Mouse (Mus musculus): ENCODE results near the gene Rptor.

Gene Rptor

GRCm38 (mm10) chr11:119603527-119603905 is 811 bp downstream of the Rptor start:
- DNase-seq (ENCODE audit: low spot score in 2 of 2) = peak in 1 of 2 experiments; percentile 51

GRCm38 (mm10) chr11:119607464-119607863 is 4.8 kb downstream of the Rptor start:
- DNase-seq (ENCODE audit: low spot score in 2 of 2) = no peak

GRCm38 (mm10) chr11:119611496-119611895 is 8.8 kb downstream of the Rptor start:
- no peak for DNase-seq (ENCODE audit: low spot score in 2 of 2)

GRCm38 (mm10) chr11:119612179-119612578 is 9.5 kb downstream of the Rptor start:
- DNase-seq (ENCODE audit: low spot score in 2 of 2) = no peak

- no peak for DNase-seq (ENCODE audit: low spot score in 2 of 2)
These were observed 12.4 kb downstream of the Rptor start for GRCm38 (mm10) chr11:119615087-119615486.

GRCm38 (mm10) chr11:119618763-119619162 is 16.1 kb downstream of the Rptor start:
- peak in 1 of 2 experiments; percentile 73 for DNase-seq (ENCODE audit: low spot score in 2 of 2)

GRCm38 (mm10) chr11:119621266-119621665 is 18.6 kb downstream of the Rptor start:
- DNase-seq (ENCODE audit: low spot score in 2 of 2) = no peak

GRCm38 (mm10) chr11:119623800-119624199 is 21.1 kb downstream of the Rptor start:
- DNase-seq (ENCODE audit: low spot score in 2 of 2) = no peak

GRCm38 (mm10) chr11:119624401-119624800 is 21.7 kb downstream of the Rptor start:
- no peak for DNase-seq (ENCODE audit: low spot score in 2 of 2)

GRCm38 (mm10) chr11:119624955-119625354 is 22.2 kb downstream of the Rptor start:
- no peak for DNase-seq (ENCODE audit: low spot score in 2 of 2)

- no peak for DNase-seq (ENCODE audit: low spot score in 2 of 2)
These were observed 22.8 kb downstream of the Rptor start for GRCm38 (mm10) chr11:119625476-119625875.

GRCm38 (mm10) chr11:119625943-119626342 is 23.2 kb downstream of the Rptor start:
- no peak for DNase-seq (ENCODE audit: low spot score in 2 of 2)

GRCm38 (mm10) chr11:119627243-119627642 is 24.5 kb downstream of the Rptor start:
- DNase-seq (ENCODE audit: low spot score in 2 of 2) = no peak

- no peak for DNase-seq (ENCODE audit: low spot score in 2 of 2)
These were observed 26.4 kb downstream of the Rptor start for GRCm38 (mm10) chr11:119629072-119629471.

- peak in 1 of 2 experiments; percentile 20 for DNase-seq (ENCODE audit: low spot score in 2 of 2)
These were observed 27.6 kb downstream of the Rptor start for GRCm38 (mm10) chr11:119630329-119630728.

- no peak for DNase-seq (ENCODE audit: low spot score in 2 of 2)
These were observed 28.6 kb downstream of the Rptor start for GRCm38 (mm10) chr11:119631222-119631870.

GRCm38 (mm10) chr11:119636371-119636883 is 33.7 kb downstream of the Rptor start:
- DNase-seq (ENCODE audit: low spot score in 2 of 2) = no peak

GRCm38 (mm10) chr11:119637519-119637918 is 34.8 kb downstream of the Rptor start:
- no peak for DNase-seq (ENCODE audit: low spot score in 2 of 2)

GRCm38 (mm10) chr11:119640491-119640890 is 37.8 kb downstream of the Rptor start:
- no peak for DNase-seq (ENCODE audit: low spot score in 2 of 2)

GRCm38 (mm10) chr11:119641831-119642381 is 39.2 kb downstream of the Rptor start:
- DNase-seq (ENCODE audit: low spot score in 2 of 2) = no peak

- DNase-seq (ENCODE audit: low spot score in 2 of 2) = no peak
These were observed 40.6 kb downstream of the Rptor start for GRCm38 (mm10) chr11:119643347-119643746.

- DNase-seq (ENCODE audit: low spot score in 2 of 2) = no peak
These were observed 41.4 kb downstream of the Rptor start for GRCm38 (mm10) chr11:119644140-119644539.

GRCm38 (mm10) chr11:119644612-119645379 is 42.1 kb downstream of the Rptor start:
- no peak for DNase-seq (ENCODE audit: low spot score in 2 of 2)

Measured in right cerebral cortex, postnatal 10 days (tissue).